Mouse (Mus musculus): ENCODE data around the gene Ankrd44.

Ankrd44 gene

DNA sequence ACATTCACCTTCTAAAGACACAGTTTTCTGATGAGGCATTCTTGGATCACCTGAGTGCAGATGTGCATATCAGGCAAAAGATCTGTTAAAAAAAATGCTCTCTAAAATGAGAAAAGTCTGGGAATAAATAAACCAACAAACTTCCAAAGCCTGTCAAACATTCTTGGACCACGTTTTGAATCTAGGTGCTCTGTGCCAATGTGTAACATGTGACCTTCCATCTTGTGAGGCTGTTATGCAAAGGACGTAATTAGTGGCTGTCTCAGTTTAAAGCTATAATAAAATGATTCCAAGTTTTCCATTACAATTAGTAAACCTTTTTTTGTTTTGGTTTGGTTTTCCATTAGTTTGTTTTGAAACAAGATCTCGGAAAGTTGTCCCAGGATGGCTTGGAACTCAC lies 159.0 kb downstream of the Ankrd44 start:
- in situ Hi-C loops (cut with MboI): no loop called here

- in situ Hi-C loops (cut with MboI): no loop called here
These were observed 160.5 kb downstream of the Ankrd44 start for GRCm38 (mm10) chr1:54765632-54766238.

DNA sequence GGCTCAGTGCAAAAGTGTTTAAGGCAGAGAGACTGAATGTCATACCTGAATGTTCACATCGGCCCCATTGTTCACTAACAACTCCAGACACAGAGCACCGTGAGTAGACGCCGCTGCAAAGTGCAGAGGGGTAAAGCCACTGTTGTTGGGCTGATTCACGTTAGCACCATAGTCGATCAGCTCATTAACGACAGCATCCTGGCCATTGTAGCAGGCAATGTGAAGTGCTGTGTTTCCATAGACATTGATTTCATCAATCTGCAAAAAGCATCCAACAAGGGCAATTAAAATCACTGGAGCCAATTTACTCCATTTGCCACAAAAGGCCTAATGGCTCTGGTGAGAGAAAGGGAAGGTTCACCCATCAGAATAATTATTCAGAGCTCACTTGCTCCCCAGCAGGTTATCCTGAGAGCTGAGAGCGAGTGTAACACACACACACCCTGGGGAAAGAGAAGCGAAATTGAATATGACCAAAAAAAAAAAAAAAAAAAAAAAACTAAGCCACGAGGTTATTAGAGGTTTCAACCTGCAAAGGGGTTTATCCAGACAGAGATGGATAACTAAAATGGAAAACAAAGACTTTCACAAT lies 163.9 kb downstream of the Ankrd44 start:
- in situ Hi-C loops (cut with MboI): no loop called here

GRCm38 (mm10) chr1:54759841-54760240 lies 166.3 kb downstream of the Ankrd44 start:
- in situ Hi-C loops (cut with MboI): no loop called here

GRCm38 (mm10) chr1:54757291-54757690 lies 168.9 kb downstream of the Ankrd44 start:
- in situ Hi-C loops (cut with MboI): no loop called here

- in situ Hi-C loops (cut with MboI): no loop called here
These were observed 170.4 kb downstream of the Ankrd44 start for GRCm38 (mm10) chr1:54755690-54756365.

GRCm38 (mm10) chr1:54749961-54750360 lies 176.2 kb downstream of the Ankrd44 start:
- in situ Hi-C loops (cut with MboI): no loop called here

GRCm38 (mm10) chr1:54749516-54749915 lies 176.7 kb downstream of the Ankrd44 start:
- in situ Hi-C loops (cut with MboI): no loop called here

DNA sequence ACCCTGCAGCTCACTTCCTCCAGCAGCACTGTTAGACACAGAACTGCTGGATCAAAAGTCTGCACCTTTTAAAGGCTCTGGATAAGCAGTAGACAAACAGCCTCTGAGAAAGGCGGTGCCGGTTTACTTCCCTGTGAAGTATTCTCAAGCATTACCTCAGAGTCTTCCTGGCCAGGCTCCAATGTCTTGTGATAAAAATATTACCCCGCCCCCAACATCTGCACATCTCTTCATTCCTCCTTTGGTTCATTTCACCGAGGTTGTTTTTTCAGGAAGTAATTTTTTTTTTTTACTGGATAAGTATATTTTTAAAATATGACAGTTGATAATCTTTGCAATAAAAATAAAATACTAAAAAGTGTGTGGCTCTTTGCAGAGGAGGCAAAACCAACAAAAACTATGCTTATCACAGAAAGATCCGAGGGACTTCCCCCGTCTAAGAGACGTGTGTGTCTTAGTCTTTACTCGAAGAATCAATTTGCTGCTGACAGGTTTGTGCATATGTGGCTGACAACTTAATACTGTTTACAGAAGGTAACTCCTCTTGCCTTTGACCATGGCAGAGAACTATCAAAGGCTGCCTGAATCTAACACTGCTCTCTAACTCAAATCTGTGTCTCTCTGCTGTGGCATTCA lies 178.3 kb downstream of the Ankrd44 start:
- in situ Hi-C loops (cut with MboI): no loop called here

- in situ Hi-C loops (cut with MboI): no loop called here
These were observed 180.5 kb downstream of the Ankrd44 start for GRCm38 (mm10) chr1:54745666-54746065.

- in situ Hi-C loops (cut with MboI): no loop called here
These were observed 182.0 kb downstream of the Ankrd44 start for GRCm38 (mm10) chr1:54744171-54744570.

- in situ Hi-C loops (cut with MboI): no loop called here
These were observed 183.1 kb downstream of the Ankrd44 start for GRCm38 (mm10) chr1:54743072-54743471.

GRCm38 (mm10) chr1:54740936-54741335 lies 185.3 kb downstream of the Ankrd44 start:
- in situ Hi-C loops (cut with MboI): no loop called here

DNA sequence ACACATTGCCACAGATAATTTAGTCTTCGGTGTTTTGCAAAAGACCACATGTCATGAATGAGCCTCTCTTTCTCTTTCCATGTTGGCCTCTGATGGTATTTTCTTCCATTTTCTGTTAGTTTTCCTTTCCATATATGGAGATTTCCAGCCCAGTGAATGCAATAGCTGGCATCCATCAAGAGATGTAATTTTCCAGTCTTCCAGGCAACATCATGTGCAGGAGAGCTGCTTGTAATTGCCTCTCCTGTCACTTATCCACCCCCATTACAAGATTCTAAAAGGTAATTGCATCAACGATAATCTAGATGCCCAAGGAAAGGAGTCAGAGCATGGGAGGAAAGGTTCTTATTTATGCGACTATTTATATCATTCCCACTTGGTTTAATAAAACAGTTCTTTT lies 188.7 kb downstream of the Ankrd44 start:
- in situ Hi-C loops (cut with MboI): no loop called here

- in situ Hi-C loops (cut with MboI): no loop called here
These were observed 191.1 kb downstream of the Ankrd44 start for GRCm38 (mm10) chr1:54734917-54735664.

- in situ Hi-C loops (cut with MboI): no loop called here
These were observed 196.9 kb downstream of the Ankrd44 start for GRCm38 (mm10) chr1:54729316-54729715.

DNA sequence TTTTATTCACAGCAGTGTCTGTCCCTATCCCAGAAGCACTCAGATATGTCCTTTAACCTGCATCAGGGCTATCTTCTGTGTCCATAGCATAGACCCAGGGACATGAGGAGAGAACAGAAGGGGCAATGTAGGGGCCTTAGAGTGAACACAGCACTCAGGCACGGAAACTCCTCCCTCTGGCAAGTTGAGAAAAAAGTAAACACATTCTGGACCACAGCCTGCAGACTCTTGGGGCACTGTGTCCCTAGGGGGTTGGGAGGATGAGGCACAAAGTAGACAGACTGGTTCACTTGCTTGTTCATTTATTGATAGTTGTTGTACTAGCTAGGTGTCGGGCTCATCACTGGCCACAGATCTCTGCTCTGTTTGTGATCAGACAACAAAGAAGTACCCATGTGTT lies 199.6 kb downstream of the Ankrd44 start:
- in situ Hi-C loops (cut with MboI): no loop called here

DNA sequence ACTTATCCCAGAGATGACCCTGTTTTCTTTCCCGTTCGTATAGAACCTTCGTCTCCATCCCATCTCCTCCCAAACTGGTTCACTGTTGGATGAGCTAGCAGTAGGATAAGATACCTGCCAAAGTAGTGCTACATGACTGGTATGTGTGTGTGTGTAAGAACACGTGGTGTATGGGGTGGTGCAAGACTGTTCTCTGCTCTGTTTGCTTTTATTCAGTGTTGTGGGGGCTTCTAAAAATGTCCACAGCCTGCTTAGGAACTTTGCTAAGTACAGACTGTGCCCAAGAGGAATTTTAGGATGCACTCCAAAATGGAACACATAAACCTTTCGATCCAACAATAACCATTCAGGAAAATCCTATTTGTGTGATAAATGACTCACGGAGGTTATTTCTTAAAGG lies 209.3 kb downstream of the Ankrd44 start:
- in situ Hi-C loops (cut with MboI): no loop called here

DNA sequence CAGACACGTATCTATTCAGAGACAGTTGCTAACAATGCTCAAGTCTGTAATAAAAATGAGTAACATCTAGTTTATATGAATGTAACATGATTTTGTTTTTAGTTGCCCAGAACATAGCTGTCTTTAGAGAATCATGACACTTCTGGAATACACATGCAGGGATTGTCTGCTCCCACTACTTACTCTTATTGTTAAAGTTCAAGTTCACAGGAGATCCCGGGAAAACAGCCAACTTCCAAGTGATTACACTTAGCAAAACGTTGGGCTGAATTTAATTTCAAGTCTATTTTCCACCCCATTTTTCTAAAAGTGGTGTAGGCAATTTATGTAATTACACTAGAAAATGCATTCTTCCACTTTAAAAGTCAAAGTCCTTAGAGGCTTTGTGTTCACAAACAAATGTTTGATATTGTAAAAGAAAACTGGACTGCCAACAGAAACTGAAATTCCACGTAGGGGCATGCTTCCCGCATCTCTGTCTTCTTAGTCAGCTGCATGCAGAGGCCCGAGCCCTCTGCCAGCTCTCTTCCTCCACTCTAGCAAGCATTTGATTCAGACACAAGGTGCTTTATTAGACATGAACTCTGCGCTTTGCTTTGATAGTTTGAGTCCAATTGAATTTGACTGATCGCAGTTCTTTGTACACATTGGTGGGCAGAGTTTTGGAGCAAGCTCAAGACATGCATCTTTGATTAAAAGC lies 211.0 kb downstream of the Ankrd44 start:
- in situ Hi-C loops (cut with MboI): no loop called here

GRCm38 (mm10) chr1:54713231-54714173 lies 212.7 kb downstream of the Ankrd44 start:
- in situ Hi-C loops (cut with MboI): no loop called here
